Mouse (Mus musculus): ENCODE measurements around the gene Olfr1419.
"Not testable (repeated sequence)": the region's sequence is repeated elsewhere in the genome, so short reads cannot be mapped to it uniquely, and the experiment has no call there.

Olfr1419 gene

GRCm38 (mm10) chr19:11875006-11875405 is at the start of gene Olfr1419:
Gene Olfr1419, minus strand, starts transcription at chr19:11875106.
- no peak for DNase-seq (ENCODE audit: inconsistent age in 2 of 2, low spot score in 1 of 2)

DNA sequence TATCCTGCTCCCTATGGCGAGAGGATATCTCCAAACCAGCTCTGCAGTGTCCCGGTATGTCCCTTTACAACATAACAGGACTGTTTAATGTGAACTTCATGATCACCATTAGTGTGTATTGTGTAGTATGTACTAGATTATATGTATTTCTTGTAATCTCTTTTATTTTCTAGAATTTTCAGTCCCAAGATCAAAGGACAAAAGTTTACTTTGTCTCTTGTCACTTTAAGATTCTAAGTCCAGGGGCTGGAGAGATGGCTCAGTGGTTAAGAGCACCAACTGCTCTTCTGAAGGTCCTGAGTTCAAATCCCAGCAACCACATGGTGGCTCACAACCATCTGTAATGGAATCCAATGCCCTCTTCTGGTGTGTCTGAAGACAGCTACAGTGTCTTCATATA is 47.6 kb upstream of the Olfr1419 start:
- not testable (repeated sequence) for DNase-seq (ENCODE audit: inconsistent age in 2 of 2, low spot score in 1 of 2)

- DNase-seq (ENCODE audit: inconsistent age in 2 of 2, low spot score in 1 of 2): no peak
Measured at GRCm38 (mm10) chr19:11922068-11922467, 47.2 kb upstream of the Olfr1419 start.

DNA sequence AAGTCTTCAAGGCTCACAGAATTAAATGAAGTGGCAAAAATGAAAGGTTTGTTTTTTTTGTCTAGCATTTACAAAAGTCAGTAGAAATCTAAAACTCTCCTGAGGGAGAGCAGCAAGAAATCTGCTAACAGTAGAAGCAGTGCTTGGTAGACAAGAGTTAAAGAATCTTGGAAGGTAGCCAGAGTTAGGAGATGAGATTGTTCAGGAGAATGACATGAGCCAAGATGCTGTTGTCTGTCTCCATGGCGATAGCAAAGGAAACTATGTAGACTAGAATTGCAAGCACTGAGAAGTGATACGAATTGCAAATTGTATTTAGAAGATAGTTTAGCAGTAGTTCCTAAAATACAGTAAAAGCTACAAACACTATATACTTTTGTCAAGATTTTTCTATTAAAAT is 40.9 kb upstream of the Olfr1419 start:
- peak in 1 of 2 experiments; percentile 50 for DNase-seq (ENCODE audit: inconsistent age in 2 of 2, low spot score in 1 of 2)

- DNase-seq (ENCODE audit: inconsistent age in 2 of 2, low spot score in 1 of 2): peak; percentile 74 to 91
Measured at GRCm38 (mm10) chr19:11912533-11913121, 37.7 kb upstream of the Olfr1419 start.

DNA sequence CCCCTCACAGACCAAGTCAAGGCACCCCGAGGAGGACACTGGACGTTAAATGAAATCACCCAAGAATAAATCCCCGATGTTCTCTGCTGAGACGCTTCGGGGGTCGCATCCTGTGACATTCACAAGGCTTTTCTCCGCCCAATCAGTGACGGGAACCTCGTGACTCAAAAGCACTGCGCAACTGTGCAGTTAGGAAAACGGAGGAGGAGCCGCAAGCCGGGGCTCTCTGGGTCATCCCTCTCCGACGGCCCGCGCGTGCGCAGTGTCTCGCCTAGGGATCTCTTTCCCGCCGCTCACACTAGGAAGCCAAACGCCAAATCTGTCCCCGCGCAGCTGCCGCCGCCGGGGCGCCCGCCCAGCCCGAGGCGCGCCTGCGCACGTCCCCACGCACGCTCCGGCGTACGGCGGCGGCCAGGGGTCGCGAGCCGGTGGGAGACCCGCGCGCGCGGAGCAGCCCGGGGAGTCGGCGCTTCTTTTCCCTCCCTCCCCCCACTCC is 37.2 kb upstream of the Olfr1419 start, which contains the start of gene Patl1:
Gene Patl1 (plus strand): TSS at position 363 of the 496 bp plus-strand sequence.
- peak; percentile 99 for DNase-seq (ENCODE audit: inconsistent age in 2 of 2, low spot score in 1 of 2)

- no peak for DNase-seq (ENCODE audit: inconsistent age in 2 of 2, low spot score in 1 of 2)
Measured at GRCm38 (mm10) chr19:11911603-11912002, 36.7 kb upstream of the Olfr1419 start.

DNA sequence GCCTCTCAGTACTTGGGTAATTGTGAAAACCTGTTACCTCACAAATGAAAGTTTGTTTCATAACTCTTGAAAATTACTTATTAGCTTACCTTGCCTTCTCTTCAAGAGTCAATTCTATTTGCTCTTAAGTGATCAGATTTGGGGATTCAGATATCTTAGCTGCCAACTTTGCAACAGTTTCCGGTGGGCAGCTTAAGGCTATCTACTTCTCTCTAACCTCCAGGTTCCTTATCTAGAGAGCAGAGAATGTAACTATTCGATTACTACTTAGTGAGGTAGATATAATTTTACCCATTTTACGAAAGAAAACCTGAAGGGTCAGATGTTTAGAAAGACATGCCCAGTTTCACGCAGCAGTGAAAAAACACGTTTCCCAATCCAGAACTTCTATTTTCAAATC is 36.1 kb upstream of the Olfr1419 start:
- no peak for DNase-seq (ENCODE audit: inconsistent age in 2 of 2, low spot score in 1 of 2)

DNA sequence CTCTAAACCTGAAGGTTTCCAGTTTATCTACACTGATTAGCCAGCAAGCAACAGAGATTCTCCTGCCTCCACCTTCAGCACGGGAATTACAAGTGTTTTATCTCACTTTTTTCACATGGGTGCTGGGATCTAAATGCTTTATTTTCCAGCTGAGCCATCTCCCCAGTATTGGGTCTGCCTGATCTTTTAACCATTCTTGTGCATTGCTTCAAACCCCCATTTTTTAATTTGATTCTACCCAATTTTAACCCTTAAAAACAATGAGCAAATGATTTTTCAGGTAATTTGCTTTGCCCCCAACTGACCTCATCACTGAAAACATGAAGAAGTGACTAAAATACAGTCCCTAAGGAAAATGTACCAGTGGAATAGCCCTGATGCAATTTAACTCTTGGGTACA is 11.4 kb upstream of the Olfr1419 start, which contains the start of gene Olfr1420:
Gene Olfr1420 (plus strand): TSS at position 301 of the 400 bp plus-strand sequence.
- DNase-seq (ENCODE audit: inconsistent age in 2 of 2, low spot score in 1 of 2): no peak

GRCm38 (mm10) chr19:11878404-11878803 is 3.5 kb upstream of the Olfr1419 start:
- not testable (repeated sequence) for DNase-seq (ENCODE audit: inconsistent age in 2 of 2, low spot score in 1 of 2)

DNA sequence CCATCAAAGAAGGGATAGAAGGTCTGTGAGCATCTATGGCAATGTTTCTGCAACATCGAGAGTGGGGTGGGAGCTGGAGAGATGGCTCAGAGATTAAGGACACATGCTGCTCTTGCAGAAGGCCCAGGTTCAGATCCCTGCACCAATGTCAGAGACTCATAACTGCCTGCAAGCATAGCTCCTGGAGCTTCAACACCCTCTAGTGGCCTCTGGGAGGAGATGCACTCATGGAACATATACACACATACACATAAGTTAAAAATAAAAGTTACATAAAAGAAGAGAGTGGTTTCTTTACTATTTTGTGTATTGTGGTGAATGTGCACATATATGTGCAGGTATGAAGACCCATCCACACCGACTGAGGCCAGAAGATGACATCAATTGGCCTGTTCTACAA is 7.1 kb downstream of the Olfr1419 start:
- DNase-seq (ENCODE audit: inconsistent age in 2 of 2, low spot score in 1 of 2): no peak

GRCm38 (mm10) chr19:11860966-11861365 is 13.9 kb downstream of the Olfr1419 start, which contains the start of gene Olfr1418:
Gene Olfr1418, minus strand, starts transcription at chr19:11861066.
- DNase-seq (ENCODE audit: inconsistent age in 2 of 2, low spot score in 1 of 2): no peak

DNA sequence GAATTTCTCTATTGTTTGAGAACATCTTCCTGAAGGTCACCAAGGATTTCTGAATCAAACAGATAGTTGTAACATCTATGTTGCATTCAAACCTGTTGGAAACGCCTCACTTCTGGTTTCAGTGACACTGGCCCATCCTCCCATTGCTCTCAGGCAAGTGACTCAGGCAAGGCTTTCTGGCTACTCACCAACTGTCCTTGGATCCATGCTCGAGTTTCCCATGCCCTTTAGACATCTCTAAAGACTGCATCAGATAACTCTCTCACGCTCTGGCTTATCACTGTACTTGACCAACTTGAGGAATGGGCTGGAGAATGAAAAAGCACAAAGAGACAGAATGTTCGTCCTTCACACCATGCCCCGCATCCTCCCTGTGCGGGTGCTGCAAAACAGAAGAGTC is 18.4 kb downstream of the Olfr1419 start:
- peak; percentile 71 to 88 for DNase-seq (ENCODE audit: inconsistent age in 2 of 2, low spot score in 1 of 2)

DNA sequence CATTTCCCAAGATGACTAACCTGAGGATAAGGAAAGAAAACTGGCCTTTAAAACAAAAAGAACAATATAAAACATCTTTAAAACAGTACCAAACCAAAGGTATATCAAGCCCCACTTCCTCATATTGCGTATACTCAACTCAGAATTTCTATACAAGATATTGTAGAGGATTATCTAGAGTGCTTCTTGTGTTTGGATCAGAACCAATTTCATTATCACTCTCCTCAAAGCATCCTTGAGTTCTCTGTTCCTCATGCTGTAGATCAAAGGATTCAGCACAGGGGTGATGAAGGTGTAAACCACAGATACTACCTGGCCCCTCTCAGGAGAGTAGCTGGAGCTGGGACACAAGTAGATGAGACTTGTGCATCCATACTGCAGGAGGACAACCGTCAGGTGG is 20.1 kb downstream of the Olfr1419 start:
- DNase-seq (ENCODE audit: inconsistent age in 2 of 2, low spot score in 1 of 2): no peak

DNA sequence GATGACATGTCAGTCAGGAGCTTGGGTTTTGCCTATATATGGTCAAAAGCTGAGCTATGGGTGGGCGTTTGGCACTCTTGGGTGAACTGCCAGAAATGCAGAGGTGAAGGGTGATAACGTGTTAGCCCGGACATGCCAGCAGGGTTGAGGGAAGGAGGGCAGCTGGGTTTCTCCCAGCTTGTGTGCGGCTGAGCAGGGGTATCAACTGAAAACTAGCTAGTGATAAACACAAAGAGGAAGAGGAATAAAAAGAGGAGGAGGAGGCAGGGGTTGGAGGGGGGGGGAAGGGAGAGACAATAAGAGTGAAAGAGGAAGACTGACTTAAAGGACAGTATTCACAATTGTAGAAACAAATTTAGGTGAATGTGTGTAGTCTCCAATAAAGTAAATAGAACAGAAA is 22.3 kb downstream of the Olfr1419 start:
- no peak for DNase-seq (ENCODE audit: inconsistent age in 2 of 2, low spot score in 1 of 2)

DNA sequence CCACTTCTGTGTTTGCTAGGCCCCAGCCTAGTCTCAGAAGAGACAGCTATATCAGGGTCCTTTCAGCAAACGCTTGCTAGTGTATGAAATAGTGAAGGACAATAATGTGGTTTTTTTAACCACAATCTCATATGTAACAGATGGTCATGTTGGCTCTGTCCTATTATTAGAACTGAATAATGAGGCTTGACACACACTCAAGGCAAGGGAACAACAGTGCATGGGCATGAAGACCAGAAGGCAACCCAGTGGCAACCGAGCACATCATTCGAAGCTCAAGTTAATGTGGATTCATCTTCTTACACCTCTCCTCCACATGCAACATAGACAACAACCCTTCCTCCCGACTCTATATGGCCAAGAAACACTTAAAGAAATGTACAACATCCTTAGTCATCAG is 28.6 kb downstream of the Olfr1419 start:
- DNase-seq (ENCODE audit: inconsistent age in 2 of 2, low spot score in 1 of 2): no peak

DNA sequence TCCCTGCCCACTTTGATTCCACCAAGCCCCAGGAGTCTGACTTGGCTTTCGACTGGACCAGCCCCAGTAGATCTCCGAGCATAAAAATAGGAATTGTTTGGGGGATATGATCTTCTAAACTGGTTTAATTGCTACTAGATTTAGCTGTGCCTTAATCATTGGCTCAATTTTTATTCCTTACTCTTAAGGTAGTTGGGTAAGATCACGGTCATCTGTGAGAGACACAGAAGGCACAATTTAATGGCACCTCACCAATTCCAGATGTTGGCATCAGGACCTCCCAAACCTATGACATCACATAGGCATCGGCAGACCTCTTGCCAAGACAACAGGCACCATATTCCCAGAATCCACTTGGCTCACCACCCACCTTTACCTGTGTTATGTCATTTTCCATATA is 35.8 kb downstream of the Olfr1419 start, which contains the start of gene Olfr1417:
Gene Olfr1417 (minus strand): TSS at position 101 of the 400 bp plus-strand sequence.
- DNase-seq (ENCODE audit: inconsistent age in 2 of 2, low spot score in 1 of 2): no peak

DNA sequence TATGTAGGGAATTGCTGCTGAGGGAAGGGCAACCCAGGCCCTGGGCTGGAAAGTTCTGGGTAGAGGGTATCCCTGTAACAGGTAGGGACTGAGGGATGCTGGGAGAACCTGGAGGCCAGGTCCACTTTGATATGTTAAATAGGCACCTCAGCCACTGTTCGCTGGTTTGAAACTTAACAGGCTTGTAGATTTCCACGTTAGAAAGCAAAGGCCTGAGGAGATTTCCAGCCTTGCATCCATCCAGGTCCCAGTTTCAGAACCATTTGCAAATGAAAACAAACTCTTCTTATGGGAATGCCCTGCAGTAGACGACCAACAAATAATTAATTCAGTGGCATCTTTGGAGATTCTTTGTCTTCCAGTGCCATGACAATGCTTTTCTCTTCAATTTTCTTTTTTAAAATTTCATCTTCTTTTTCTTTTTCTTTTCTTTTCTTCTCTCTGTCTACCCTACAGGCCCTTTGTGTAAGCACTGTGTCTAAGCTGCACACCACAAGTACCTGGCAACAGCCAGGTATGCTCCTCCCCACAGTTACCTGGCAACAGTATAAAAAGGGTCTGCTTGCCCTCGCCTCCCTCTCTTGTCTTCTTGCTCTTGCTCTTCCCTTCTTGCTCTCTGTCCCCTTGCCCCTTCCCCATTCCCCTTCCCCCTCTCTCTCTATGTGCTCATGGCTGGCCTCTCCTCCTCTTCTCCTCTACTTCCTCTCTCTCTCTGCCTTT is 51.4 kb downstream of the Olfr1419 start:
- DNase-seq (ENCODE audit: inconsistent age in 2 of 2, low spot score in 1 of 2): no peak

DNA sequence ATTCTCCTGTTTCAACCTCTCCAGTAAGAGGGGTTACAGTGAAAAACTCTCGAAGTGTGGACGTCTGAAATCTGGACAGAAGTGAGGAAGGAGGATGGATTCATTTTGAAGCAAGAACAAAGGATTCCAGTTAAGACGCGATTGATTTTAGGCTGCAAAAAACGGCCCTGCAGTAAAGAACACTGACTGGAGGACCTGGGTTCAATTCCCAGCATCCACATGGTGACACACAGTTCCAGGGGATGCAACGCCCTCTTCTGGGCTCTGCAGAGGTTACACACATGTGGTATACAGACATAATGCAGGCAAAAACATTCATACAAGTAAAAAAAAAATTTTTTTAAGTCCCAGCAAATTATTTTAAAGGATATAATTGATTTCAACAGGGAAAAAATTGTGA is 54.7 kb downstream of the Olfr1419 start:
- no peak for DNase-seq (ENCODE audit: inconsistent age in 2 of 2, low spot score in 1 of 2)

- peak; percentile 83 to 93 for DNase-seq (ENCODE audit: inconsistent age in 2 of 2, low spot score in 1 of 2)
Measured at GRCm38 (mm10) chr19:11819800-11820199, 55.1 kb downstream of the Olfr1419 start.

DNA sequence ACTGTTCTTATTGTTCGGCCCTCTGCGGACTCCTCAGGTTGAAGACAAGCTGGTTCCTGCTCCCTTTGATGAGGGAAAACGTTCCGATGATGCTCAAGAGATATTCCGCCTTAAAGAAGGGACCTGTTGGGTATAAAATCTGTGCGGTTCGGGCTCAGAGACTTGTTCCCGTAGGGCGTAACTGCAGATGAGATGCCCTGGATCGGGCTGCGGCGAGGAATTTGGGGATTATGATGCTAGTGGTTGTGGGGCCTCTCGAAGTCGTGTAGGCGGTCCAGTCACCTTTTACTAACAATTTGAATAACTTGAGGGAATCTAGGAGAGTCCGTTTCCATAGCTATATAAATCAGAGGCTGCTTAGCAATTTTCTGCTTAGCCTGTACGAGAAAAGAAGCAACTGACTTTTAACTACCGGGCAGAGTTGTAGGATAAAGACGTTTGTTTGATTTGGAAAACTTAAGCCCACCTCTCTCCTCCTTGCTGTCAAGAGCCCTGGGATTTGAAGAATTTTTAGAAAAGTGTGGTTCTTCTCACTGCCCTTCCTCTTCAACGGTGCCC is 55.7 kb downstream of the Olfr1419 start, which contains the start of gene Stx3:
Gene Stx3 (minus strand): TSS at position 261 of the 558 bp plus-strand sequence.
- DNase-seq (ENCODE audit: inconsistent age in 2 of 2, low spot score in 1 of 2): peak in 1 of 2 experiments; percentile 54
